8 mouse cellular contexts compared by ENCODE assay signal in the genomic region with DNA sequence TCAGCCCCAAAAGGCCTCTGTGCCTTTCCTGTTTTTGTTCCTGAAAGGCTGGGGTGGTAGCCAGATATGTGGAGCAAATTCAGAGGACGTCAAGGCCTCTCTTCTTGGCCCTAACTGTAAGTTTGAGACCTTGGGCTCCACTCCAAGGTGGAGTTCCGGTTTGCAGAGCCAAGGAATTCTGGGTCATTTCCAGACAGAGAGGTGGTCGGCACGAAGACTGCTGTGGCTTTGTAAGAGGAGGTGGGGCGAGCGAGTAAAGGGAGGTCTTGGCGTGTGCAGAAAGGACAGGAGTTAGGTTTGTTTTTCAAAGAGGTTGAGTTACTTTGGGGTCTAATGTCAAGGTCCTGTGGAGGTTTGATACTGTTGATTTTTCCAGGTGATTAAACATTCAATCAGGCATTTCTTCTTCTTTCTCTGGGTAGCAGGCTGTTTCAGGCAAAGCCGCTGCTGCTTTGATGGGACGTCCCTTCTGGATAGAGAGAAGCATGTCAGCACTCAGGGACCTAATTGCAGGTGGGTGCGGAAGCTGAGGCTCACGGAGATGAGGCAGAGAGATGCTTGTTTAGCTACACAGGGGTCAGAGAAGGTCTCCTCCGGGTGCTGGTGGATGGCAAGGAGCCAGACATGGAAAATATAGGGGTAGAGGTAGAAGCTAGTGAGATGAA. TPM values are rescaled to one million over a fixed set of nuclear protein-coding genes. Genes with fewer than 3 reads are reported as not detected.
DNase-seq lines count a peak whose midpoint lies in the region; ATAC-seq lines count a peak whose summit lies in the region.

No protein-coding gene starts in this region.

- no peak overlapping the region for H3K4me3 ChIP-seq in kidney, embryonic 15.5 days (replicated peaks)

- H3K9ac ChIP-seq in kidney, embryonic 15.5 days = no peak overlapping the region

- no peaks in the 10 kb centered on the region for H3K9me3 ChIP-seq in kidney, embryonic 15.5 days (replicated peaks)

- 21% methylated on average over 12 of the region's 12 CpGs for WGBS in kidney, embryonic 15.5 days

- peak; percentile 85 for ATAC-seq in kidney, embryonic 15.5 days (replicated peaks; ENCODE audit: low FRiP score)

- H3K27me3 ChIP-seq in kidney, embryonic 15.5 days = peaks cover 30% of the 10 kb centered on the region

- peaks cover 32% of the 10 kb centered on the region for H3K4me1 ChIP-seq in kidney, embryonic 15.5 days

- no peaks in the 10 kb centered on the region for H3K36me3 ChIP-seq in kidney, embryonic 15.5 days

- peak; percentile 26 for DNase-seq in gastrocnemius, postnatal 25 days
- no peak for DNase-seq in gastrocnemius, adult 18-20 months (ENCODE audit: low spot score)
- peak; percentile 72 for DNase-seq in ovary, adult 18-20 months (ENCODE audit: low spot score)
- DNase-seq in ovary, postnatal 10 days (ENCODE audit: low spot score) = no peak
- DNase-seq in urinary bladder, adult 18-20 months (ENCODE audit: low spot score in 2 of 2) = no peak
- DNase-seq in c-Kit-positive CD71-positive TER-119-positive erythroid progenitor cells, embryonic 14.5 days (ENCODE audit: low spot score) = no peak
- no peak for DNase-seq in urinary bladder, postnatal 36 days (ENCODE audit: low spot score in 2 of 2)

- peak overlapping the region; percentile 18 for H3K4me2 ChIP-seq in kidney, embryonic 15.5 days

- H3K27ac ChIP-seq in kidney, embryonic 15.5 days = no peak overlapping the region

RNA-seq across cellular contexts. Expression of gene Eepd1, which starts 6.2 kb away (rescaled TPM):
- 10 to 100 TPM; 50.7 to 64.5 TPM for total RNA-seq in gastrocnemius, postnatal 25 days (2021)
- total RNA-seq in gastrocnemius, adult 18-20 months (2021) = 100 to 1,000 TPM; 125 to 132 TPM
- 6.2 and 6.4 TPM in 2 replicates for polyA plus RNA-seq in kidney, embryonic 15.5 days (2015; fragmentation: Nextera tagmentation; extraction: Ambion mirVana)

Comparison
In these comparisons a context has a peak if more than half of its experiments do, and no peak if none do; other contexts are left out.
1. DNase-seq: peak in gastrocnemius, postnatal 25 days (single experiment) and ovary, adult 18-20 months (single experiment); none in gastrocnemius, adult 18-20 months (single experiment), ovary, postnatal 10 days (single experiment), urinary bladder, adult 18-20 months (0 of 2), c-Kit-positive CD71-positive TER-119-positive erythroid progenitor cells, embryonic 14.5 days (single experiment) and urinary bladder, postnatal 36 days (0 of 2).